Mouse (Mus musculus): ENCODE measurements at regions not wholly inside any gene's neighbourhood (a gene's known extent, or its start where the extent isn't known, plus 50 kb on each side); places are given as distances from the start of the nearest gene placed in this dataset.
A peak's percentile ranks its signal among the peaks of the same experiment; 100 is the strongest.

DNA sequence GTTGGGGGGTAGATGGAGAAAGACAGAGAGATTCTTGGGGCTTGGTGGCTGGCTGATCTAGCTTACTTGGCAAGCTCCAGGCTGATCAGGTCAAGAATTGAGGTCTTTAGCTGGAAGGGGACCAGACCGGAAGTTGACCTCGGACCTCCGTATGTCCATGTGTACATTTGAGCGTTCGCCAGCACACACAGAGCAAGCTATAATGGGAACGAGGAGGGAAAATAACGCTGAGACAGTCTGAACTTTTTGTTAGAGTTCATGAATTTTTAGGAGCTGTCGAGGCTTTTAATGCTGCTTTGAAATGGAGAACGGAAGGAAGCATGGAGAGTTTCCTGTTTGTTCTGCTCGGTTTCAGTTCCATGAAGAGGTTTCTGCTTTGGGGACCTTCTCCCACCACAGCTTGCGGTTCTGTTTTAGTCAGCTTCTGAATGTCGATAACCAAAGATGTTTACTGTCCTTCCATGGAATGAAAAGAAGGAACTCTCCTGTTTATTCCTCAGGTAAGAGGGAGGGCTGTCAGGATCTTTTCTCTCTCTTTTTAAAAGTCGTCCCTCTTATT, 226.0 kb upstream of the Pkn2 start:
- H3K4me3 ChIP-seq (ENCODE audit: low read depth, low read length): no peak overlapping the region
- no peaks in the 10 kb centered on the region for H3K27me3 ChIP-seq (ENCODE audit: control insufficient read depth, insufficient read depth, low read length, poor library complexity, severe bottlenecking)
- H3K4me1 ChIP-seq (ENCODE audit: control insufficient read depth, insufficient read depth, low read length): no peaks in the 10 kb centered on the region
- no peak overlapping the region for H3K27ac ChIP-seq (ENCODE audit: insufficient read depth, low read length)
- no peak overlapping the region for H3K9ac ChIP-seq (ENCODE audit: low read depth, poor library complexity, severe bottlenecking)
- TF ChIP-seq POLR2A (IDR thresholded peaks at IDR 0.05; ENCODE audit: insufficient read depth, low read length) (no peak), EP300 (IDR thresholded peaks at IDR 0.05; ENCODE audit: insufficient read depth, low read depth, low read length) (no peak), CTCF (IDR thresholded peaks at IDR 0.05; ENCODE audit: low read depth, low read length) (no peak)
- no peaks in the 10 kb centered on the region for H3K9me3 ChIP-seq (replicated peaks; ENCODE audit: control insufficient read depth, insufficient read depth, low read length, poor library complexity, severe bottlenecking)
- H3K36me3 ChIP-seq (ENCODE audit: control insufficient read depth, insufficient read depth, low read length, poor library complexity, severe bottlenecking): no peaks in the 10 kb centered on the region

DNA sequence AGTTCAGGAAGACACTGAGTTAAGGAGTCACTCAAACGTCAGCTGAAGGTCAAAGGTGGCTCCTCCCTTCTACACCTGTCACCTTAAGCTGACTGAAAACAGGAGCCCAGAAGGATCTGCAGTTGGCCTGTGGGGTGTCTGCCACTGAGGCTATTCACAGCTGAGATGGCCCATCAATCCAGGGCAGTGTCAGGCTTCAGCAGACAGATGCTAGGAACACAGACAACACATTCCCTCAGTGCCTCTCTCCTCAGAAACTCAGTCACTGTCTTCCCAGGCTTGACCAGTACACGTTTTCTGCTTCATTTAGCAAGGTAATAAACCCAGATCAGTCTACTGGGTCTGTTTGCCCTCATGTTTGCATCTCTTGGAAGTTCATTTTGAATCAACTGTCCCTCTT, 222.9 kb upstream of the Pkn2 start:
- H3K9me3 ChIP-seq (replicated peaks; ENCODE audit: control insufficient read depth, insufficient read depth, low read length, poor library complexity, severe bottlenecking): no peaks in the 10 kb centered on the region
- no peaks in the 10 kb centered on the region for H3K4me1 ChIP-seq (ENCODE audit: control insufficient read depth, insufficient read depth, low read length)
- no peak for TF ChIP-seq CTCF (IDR thresholded peaks at IDR 0.05; ENCODE audit: low read depth, low read length)
- no peak for TF ChIP-seq POLR2A (IDR thresholded peaks at IDR 0.05; ENCODE audit: insufficient read depth, low read length)
- TF ChIP-seq EP300 (IDR thresholded peaks at IDR 0.05; ENCODE audit: insufficient read depth, low read depth, low read length): no peak
- no peak overlapping the region for H3K9ac ChIP-seq (ENCODE audit: low read depth, poor library complexity, severe bottlenecking)
- H3K4me3 ChIP-seq (ENCODE audit: low read depth, low read length): no peak overlapping the region
- H3K36me3 ChIP-seq (ENCODE audit: control insufficient read depth, insufficient read depth, low read length, poor library complexity, severe bottlenecking): no peaks in the 10 kb centered on the region
- H3K27me3 ChIP-seq (ENCODE audit: control insufficient read depth, insufficient read depth, low read length, poor library complexity, severe bottlenecking): peaks cover 9% of the 10 kb centered on the region
- no peak overlapping the region for H3K27ac ChIP-seq (ENCODE audit: insufficient read depth, low read length)

DNA sequence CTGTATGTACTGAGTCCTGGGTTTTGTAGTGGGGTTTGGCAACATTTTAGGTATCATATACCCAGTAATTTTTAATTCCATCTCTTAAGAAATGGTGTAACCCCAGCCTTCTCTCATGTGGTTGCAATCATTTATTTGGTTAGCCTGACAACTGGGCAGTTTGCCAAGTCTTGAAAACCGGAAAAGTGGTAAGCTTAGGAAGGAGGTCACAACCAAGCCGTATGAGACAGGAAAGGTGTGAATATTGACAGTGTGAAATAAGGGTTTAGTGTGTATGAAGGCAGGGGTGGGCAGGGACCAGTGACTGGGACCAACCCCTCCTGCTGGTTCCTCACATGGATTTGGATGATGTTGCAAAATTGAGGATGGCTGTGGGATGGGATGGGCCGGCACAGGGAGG, 221.5 kb upstream of the Pkn2 start:
- Histone ChIP-seq H3K9me3 (replicated peaks; ENCODE audit: control insufficient read depth, insufficient read depth, low read length, poor library complexity, severe bottlenecking) (no peaks in the 10 kb centered on the region), H3K4me3 (ENCODE audit: low read depth, low read length) (no peak overlapping the region), H3K27ac (ENCODE audit: insufficient read depth, low read length) (no peak overlapping the region), H3K27me3 (ENCODE audit: control insufficient read depth, insufficient read depth, low read length, poor library complexity, severe bottlenecking) (peaks cover 9% of the 10 kb centered on the region), H3K4me1 (ENCODE audit: control insufficient read depth, insufficient read depth, low read length) (no peaks in the 10 kb centered on the region), H3K9ac (ENCODE audit: low read depth, poor library complexity, severe bottlenecking) (no peak overlapping the region), H3K36me3 (ENCODE audit: control insufficient read depth, insufficient read depth, low read length, poor library complexity, severe bottlenecking) (no peaks in the 10 kb centered on the region)
- TF ChIP-seq POLR2A (IDR thresholded peaks at IDR 0.05; ENCODE audit: insufficient read depth, low read length): no peak

DNA sequence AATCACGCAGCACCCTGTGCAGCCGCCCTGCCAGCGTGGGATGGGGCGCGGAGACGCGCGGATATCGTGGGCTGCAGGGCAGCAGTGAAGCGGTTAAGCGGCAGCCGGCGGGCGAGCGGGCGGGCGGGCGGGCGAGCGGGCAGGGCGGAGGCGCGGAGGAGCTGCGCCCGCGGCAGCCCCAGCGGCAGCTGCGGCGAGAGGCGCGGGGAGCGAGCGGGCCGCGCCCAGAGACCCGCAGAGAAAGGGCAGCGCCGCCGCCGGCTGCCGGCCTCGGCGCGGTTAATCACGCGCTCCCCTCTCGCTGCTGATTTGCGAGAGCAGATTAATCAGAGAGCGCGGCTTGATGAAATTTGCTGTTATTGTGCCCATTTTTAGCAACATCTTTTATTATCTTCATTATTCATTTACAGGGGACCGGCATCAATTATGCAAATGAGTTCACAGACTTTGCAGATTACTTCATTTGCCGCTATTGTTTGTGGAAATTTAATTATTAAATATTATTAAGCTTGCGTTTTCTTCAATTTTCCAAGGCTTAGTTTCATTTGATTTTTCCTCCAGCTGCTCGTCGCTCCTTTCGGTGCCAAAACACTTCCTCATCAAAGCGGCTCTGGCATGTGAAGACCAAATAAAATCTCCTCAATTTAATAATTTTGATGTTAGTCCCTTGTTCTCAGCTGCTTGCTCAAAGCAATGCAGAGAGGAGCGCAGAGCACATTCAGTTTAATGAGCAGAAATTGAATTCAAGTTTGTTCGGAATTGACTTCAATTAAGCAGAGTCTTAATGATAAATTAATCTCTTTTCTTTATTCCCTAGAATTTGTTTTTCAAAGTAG, 219.2 kb upstream of the Pkn2 start:
- Histone ChIP-seq H3K9me3 (replicated peaks; ENCODE audit: control insufficient read depth, insufficient read depth, low read length, poor library complexity, severe bottlenecking) (no peaks in the 10 kb centered on the region), H3K9ac (ENCODE audit: low read depth, poor library complexity, severe bottlenecking) (peak overlapping the region; percentile 38; the same call in 1 of the 2 replicates), H3K36me3 (ENCODE audit: control insufficient read depth, insufficient read depth, low read length, poor library complexity, severe bottlenecking) (no peaks in the 10 kb centered on the region), H3K27ac (ENCODE audit: insufficient read depth, low read length) (no peak overlapping the region), H3K4me1 (ENCODE audit: control insufficient read depth, insufficient read depth, low read length) (no peaks in the 10 kb centered on the region), H3K27me3 (ENCODE audit: control insufficient read depth, insufficient read depth, low read length, poor library complexity, severe bottlenecking) (peaks cover 9% of the 10 kb centered on the region), H3K4me3 (ENCODE audit: low read depth, low read length) (peak overlapping the region; percentile 61)
- TF ChIP-seq POLR2A (IDR thresholded peaks at IDR 0.05; ENCODE audit: insufficient read depth, low read length) (no peak), EP300 (IDR thresholded peaks at IDR 0.05; ENCODE audit: insufficient read depth, low read depth, low read length) (no peak), CTCF (IDR thresholded peaks at IDR 0.05; ENCODE audit: low read depth, low read length) (no peak)

DNA sequence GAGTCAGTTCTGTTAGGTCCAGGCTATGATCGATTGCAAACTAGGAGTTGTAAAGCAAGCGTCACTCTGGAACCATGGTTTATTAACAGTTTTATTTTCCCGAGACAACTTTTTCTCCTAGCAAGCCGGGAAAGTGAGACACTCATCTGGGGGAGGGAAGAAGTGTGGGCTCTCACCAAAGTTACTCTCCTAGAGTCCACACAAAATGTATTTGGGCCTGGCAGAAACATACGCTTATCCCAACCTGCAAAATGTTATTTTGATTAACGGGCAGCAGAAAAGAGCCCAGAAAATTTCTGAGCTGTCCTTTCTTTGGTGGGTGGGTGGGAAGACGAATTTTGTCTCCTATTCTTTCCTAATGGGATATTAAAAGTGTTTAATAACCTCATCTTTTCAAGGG, 218.4 kb upstream of the Pkn2 start:
- Histone ChIP-seq H3K27ac (ENCODE audit: insufficient read depth, low read length) (no peak overlapping the region), H3K4me3 (ENCODE audit: low read depth, low read length) (no peak overlapping the region), H3K36me3 (ENCODE audit: control insufficient read depth, insufficient read depth, low read length, poor library complexity, severe bottlenecking) (no peaks in the 10 kb centered on the region), H3K27me3 (ENCODE audit: control insufficient read depth, insufficient read depth, low read length, poor library complexity, severe bottlenecking) (peaks cover 9% of the 10 kb centered on the region), H3K9ac (ENCODE audit: low read depth, poor library complexity, severe bottlenecking) (0 out of 2 replicates have a peak overlapping the region, but pooled peaks have one; percentile 38), H3K4me1 (ENCODE audit: control insufficient read depth, insufficient read depth, low read length) (no peaks in the 10 kb centered on the region), H3K9me3 (replicated peaks; ENCODE audit: control insufficient read depth, insufficient read depth, low read length, poor library complexity, severe bottlenecking) (no peaks in the 10 kb centered on the region)
- no peak for TF ChIP-seq EP300 (IDR thresholded peaks at IDR 0.05; ENCODE audit: insufficient read depth, low read depth, low read length)
- TF ChIP-seq CTCF (IDR thresholded peaks at IDR 0.05; ENCODE audit: low read depth, low read length): no peak
- no peak for TF ChIP-seq POLR2A (IDR thresholded peaks at IDR 0.05; ENCODE audit: insufficient read depth, low read length)

DNA sequence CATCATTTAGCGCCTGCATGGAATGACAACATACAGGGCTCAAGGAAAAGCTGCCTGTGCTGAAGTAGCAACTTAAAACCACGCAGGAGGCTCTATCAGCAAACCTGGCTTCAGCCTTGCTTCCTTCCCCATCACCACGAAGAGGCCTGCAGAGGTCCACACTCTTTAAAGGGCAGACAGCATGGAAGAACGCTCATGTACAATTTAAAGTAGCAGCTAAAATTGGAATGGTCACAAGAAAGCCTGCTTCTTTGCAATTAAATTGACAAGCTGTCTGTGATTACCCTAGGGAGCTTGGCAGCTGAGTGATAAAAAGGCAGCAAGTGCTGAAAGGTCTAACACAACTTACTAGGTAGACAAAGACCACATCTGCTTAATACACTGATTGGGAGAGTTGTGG, 210.4 kb upstream of the Pkn2 start:
- Histone ChIP-seq H3K27ac (ENCODE audit: insufficient read depth, low read length) (no peak overlapping the region), H3K9me3 (replicated peaks; ENCODE audit: control insufficient read depth, insufficient read depth, low read length, poor library complexity, severe bottlenecking) (no peaks in the 10 kb centered on the region), H3K36me3 (ENCODE audit: control insufficient read depth, insufficient read depth, low read length, poor library complexity, severe bottlenecking) (no peaks in the 10 kb centered on the region), H3K4me3 (ENCODE audit: low read depth, low read length) (no peak overlapping the region), H3K27me3 (ENCODE audit: control insufficient read depth, insufficient read depth, low read length, poor library complexity, severe bottlenecking) (no peaks in the 10 kb centered on the region), H3K4me1 (ENCODE audit: control insufficient read depth, insufficient read depth, low read length) (no peaks in the 10 kb centered on the region), H3K9ac (ENCODE audit: low read depth, poor library complexity, severe bottlenecking) (no peak overlapping the region)
- TF ChIP-seq CTCF (IDR thresholded peaks at IDR 0.05; ENCODE audit: low read depth, low read length) (no peak), POLR2A (IDR thresholded peaks at IDR 0.05; ENCODE audit: insufficient read depth, low read length) (no peak), EP300 (IDR thresholded peaks at IDR 0.05; ENCODE audit: insufficient read depth, low read depth, low read length) (no peak)
